Mouse (Mus musculus): ENCODE measurements around the gene Sstr3. TPM values are rescaled to one million over a fixed set of nuclear protein-coding genes. Genes with fewer than 3 reads are reported as not detected.
A peak's percentile ranks its signal among the peaks of the same experiment; 100 is the strongest.

The Sstr3 gene
- polyA plus RNA-seq, 1 experiment from 2014 or later, result not detected

- DNase-seq, result no peak
- Histone ChIP-seq H3K9me3 (ENCODE audit: low read length) (no peaks in the 10 kb centered on the region), H3K27me3 (ENCODE audit: insufficient read depth, low read length) (no peaks in the 10 kb centered on the region), H3K36me3 (replicated peaks; ENCODE audit: insufficient read depth, low read length) (peaks cover 26% of the 10 kb centered on the region), H3K4me1 (ENCODE audit: insufficient read depth) (peaks cover 30% of the 10 kb centered on the region), H3K4me3 (ENCODE audit: low read depth, low read length) (no peak overlapping the region), H3K9ac (replicated peaks) (no peak overlapping the region), H3K4me2 (ENCODE audit: low read depth, low read length) (peak overlapping the region; percentile 38), H3K27ac (ENCODE audit: low read depth) (peak overlapping the region; percentile 68)
- ATAC-seq, result peak; percentile 57
- no peak for TF ChIP-seq CTCF (IDR thresholded peaks at IDR 0.05; ENCODE audit: low read depth)
- TF ChIP-seq EP300 (IDR thresholded peaks at IDR 0.05; ENCODE audit: low read depth), result no peak; the same call in 1 of the 2 replicates
- 52% methylated on average over 11 of the region's 11 CpGs for WGBS (ENCODE audit: insufficient replicate concordance)
Observed at GRCm38 (mm10) chr15:78564764-78565435, 20.4 kb upstream of the Sstr3 start.

- WGBS (ENCODE audit: insufficient replicate concordance), result 30% methylated on average over 5 of the region's 5 CpGs
- TF ChIP-seq EP300 (IDR thresholded peaks at IDR 0.05; ENCODE audit: low read depth), result no peak
- TF ChIP-seq CTCF (IDR thresholded peaks at IDR 0.05; ENCODE audit: low read depth), result no peak
Observed at GRCm38 (mm10) chr15:78563937-78564336, 19.5 kb upstream of the Sstr3 start.

GRCm38 (mm10) chr15:78563344-78563743, 18.9 kb upstream of the Sstr3 start:
- Histone ChIP-seq H3K9me3 (ENCODE audit: low read length) (no peaks in the 10 kb centered on the region), H3K4me2 (ENCODE audit: low read depth, low read length) (peak overlapping the region; percentile 38), H3K9ac (replicated peaks) (no peak overlapping the region), H3K27me3 (ENCODE audit: insufficient read depth, low read length) (no peaks in the 10 kb centered on the region), H3K4me1 (ENCODE audit: insufficient read depth) (peaks cover 28% of the 10 kb centered on the region), H3K27ac (ENCODE audit: low read depth) (no peak overlapping the region), H3K36me3 (replicated peaks; ENCODE audit: insufficient read depth, low read length) (peaks cover 15% of the 10 kb centered on the region; the same call in 1 of the 2 replicates), H3K4me3 (ENCODE audit: low read depth, low read length) (no peak overlapping the region)
- TF ChIP-seq CTCF (IDR thresholded peaks at IDR 0.05; ENCODE audit: low read depth), result no peak
- WGBS (ENCODE audit: insufficient replicate concordance), result 90% methylated on average over 3 of the region's 3 CpGs
- ATAC-seq (no peak), DNase-seq (no peak)

More at GRCm38 (mm10) chr15:78563937-78564336, 19.5 kb upstream of the Sstr3 start:
- Histone ChIP-seq H3K27me3 (ENCODE audit: insufficient read depth, low read length) (no peaks in the 10 kb centered on the region), H3K9me3 (ENCODE audit: low read length) (no peaks in the 10 kb centered on the region), H3K4me3 (ENCODE audit: low read depth, low read length) (no peak overlapping the region), H3K4me2 (ENCODE audit: low read depth, low read length) (peak overlapping the region; percentile 38), H3K36me3 (replicated peaks; ENCODE audit: insufficient read depth, low read length) (peaks cover 19% of the 10 kb centered on the region; the same call in 1 of the 2 replicates), H3K4me1 (ENCODE audit: insufficient read depth) (peaks cover 30% of the 10 kb centered on the region), H3K9ac (replicated peaks) (no peak overlapping the region; the same call in 1 of the 2 replicates), H3K27ac (ENCODE audit: low read depth) (peak overlapping the region; percentile 68)
- DNase-seq (peak; percentile 56), ATAC-seq (peak; percentile 69)

DNA sequence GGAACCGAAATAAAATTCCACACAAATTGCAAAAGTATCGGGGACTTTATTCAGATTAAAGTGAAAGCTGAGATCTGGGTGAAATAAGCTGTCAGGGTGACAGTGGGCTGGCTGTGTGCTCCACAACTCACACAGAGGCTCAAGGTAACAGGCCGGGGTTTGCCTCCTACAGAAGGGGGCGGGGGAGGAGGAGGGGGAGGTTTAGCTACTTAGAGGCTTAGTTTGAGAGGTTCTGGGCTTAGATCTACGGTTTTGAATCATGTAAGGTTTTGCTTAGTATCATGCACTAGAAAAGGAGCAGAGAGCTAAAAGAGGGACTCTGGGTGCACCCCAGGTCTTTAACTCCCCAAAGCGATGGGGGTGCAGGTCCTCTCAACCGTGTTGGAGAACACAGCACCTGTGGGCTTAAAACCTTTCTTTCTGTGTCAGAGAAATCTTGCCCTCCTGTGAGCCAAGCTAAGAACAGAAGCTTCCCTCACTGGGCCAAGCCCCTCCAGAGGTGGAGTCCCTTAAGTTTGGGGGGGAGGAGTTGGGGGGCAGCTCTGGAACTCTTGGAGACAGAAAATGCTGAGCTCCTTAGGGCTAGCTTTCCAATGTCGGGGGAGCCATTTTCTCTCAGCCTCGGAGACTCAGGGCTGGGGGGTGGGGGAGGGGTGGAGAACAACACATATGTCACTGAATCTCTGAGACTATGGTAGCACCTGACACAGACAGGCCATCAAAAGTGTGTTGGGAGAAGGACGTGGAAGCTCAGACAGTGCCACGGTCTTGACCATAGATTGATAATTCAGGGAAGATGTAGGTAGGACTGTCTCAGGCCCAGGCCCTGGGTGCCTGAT, 14.9 kb upstream of the Sstr3 start:
- Histone ChIP-seq H3K27ac (ENCODE audit: low read depth) (no peak overlapping the region), H3K9ac (replicated peaks) (no peak overlapping the region), H3K4me3 (ENCODE audit: low read depth, low read length) (no peak overlapping the region), H3K4me1 (ENCODE audit: insufficient read depth) (peaks cover 7% of the 10 kb centered on the region), H3K36me3 (replicated peaks; ENCODE audit: insufficient read depth, low read length) (peaks cover 2% of the 10 kb centered on the region; the same call in 1 of the 2 replicates), H3K27me3 (ENCODE audit: insufficient read depth, low read length) (no peaks in the 10 kb centered on the region), H3K9me3 (ENCODE audit: low read length) (no peaks in the 10 kb centered on the region), H3K4me2 (ENCODE audit: low read depth, low read length) (no peak overlapping the region)
- whole genome bisulfite sequencing (ENCODE audit: insufficient replicate concordance), result 54% methylated on average over 11 of the region's 11 CpGs
- no peak for TF ChIP-seq CTCF (IDR thresholded peaks at IDR 0.05; ENCODE audit: low read depth)
- no peak for TF ChIP-seq EP300 (IDR thresholded peaks at IDR 0.05; ENCODE audit: low read depth)
- no peak for ATAC-seq
- DNase-seq, result no peak

DNA sequence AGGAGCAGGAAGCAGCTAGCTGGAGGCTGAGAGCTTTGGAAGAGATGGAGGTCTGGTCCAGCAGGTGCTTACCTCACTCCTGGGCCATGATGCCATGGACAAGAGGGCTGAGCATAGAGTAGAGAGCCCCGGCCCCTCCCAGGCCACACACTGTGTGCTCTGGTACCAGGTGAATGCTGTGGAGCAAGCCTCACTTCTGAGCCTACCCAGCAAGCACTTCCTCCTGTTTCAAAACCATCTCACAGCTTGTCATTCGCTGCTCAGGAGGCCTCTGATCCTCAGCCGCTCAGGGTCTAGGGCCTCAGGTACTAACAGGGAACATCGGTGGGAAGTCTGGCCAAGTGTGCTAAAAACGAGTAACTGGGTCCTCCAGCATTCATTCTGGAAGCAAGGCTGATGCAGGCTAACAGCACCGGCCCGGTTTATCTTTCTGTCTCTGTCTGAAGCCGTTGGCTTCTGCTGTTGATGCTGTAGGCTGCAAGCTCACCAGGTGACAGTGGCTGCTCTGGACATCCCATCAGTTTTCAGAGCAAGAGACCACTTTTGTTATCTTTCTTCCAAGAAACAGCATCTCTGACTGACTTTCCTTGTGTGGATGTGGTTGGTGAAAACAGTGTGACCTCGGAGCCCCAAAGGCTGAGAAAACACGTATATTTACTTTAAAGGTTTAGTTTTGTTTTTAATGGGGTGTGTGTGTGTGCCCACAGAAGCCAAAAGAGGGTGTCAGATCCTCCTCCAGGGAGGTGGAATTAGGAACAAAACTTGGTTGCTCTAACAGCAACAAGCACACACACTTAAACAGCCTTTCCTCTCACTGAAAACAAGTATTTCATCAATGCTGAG, 13.4 kb upstream of the Sstr3 start:
- WGBS (ENCODE audit: insufficient replicate concordance), result 47% methylated on average over 10 of the region's 10 CpGs
- no peaks in the 10 kb centered on the region; the same call in 1 of the 2 replicates for H3K4me1 ChIP-seq (ENCODE audit: insufficient read depth)
- H3K9ac ChIP-seq (replicated peaks), result no peak overlapping the region
- H3K27me3 ChIP-seq (ENCODE audit: insufficient read depth, low read length), result no peaks in the 10 kb centered on the region
- no peak overlapping the region for H3K4me2 ChIP-seq (ENCODE audit: low read depth, low read length)
- ATAC-seq (no peak), DNase-seq (no peak)
- H3K36me3 ChIP-seq (replicated peaks; ENCODE audit: insufficient read depth, low read length), result peaks cover 2% of the 10 kb centered on the region; the same call in 1 of the 2 replicates
- no peaks in the 10 kb centered on the region for H3K9me3 ChIP-seq (ENCODE audit: low read length)
- TF ChIP-seq CTCF (IDR thresholded peaks at IDR 0.05; ENCODE audit: low read depth) (no peak), EP300 (IDR thresholded peaks at IDR 0.05; ENCODE audit: low read depth) (no peak)
- no peak overlapping the region for H3K27ac ChIP-seq (ENCODE audit: low read depth)
- H3K4me3 ChIP-seq (ENCODE audit: low read depth, low read length), result no peak overlapping the region

All from liver, postnatal 0 days (tissue).